Mouse (Mus musculus): Measurements from ENCODE around the gene Wdr48. TPM values are rescaled to one million over a fixed set of nuclear protein-coding genes. Genes with fewer than 3 reads are reported as not detected.

Gene Wdr48
- polyA plus RNA-seq, 1 experiment: 90.5 TPM

- H3K4me1 ChIP-seq (replicated peaks; ENCODE audit: control insufficient read depth, insufficient read depth, low read length): peaks cover 38% of the 10 kb centered on the region
- peaks cover 46% of the 10 kb centered on the region for H3K36me3 ChIP-seq (ENCODE audit: control insufficient read depth, insufficient read depth, low read length)
- 97% methylated on average over 4 of the region's 4 CpGs for WGBS
- no peak for DNase-seq
- no peak overlapping the region for H3K27ac ChIP-seq (ENCODE audit: control insufficient read depth, insufficient read depth, low read length)
- H3K27me3 ChIP-seq (ENCODE audit: control insufficient read depth, insufficient read depth, low read length): no peaks in the 10 kb centered on the region
- H3K4me3 ChIP-seq (ENCODE audit: control insufficient read depth, insufficient read depth, low read length): no peak overlapping the region
- TF ChIP-seq CTCF (IDR thresholded peaks at IDR 0.05; ENCODE audit: borderline replicate concordance, control insufficient read depth, extremely low read depth, insufficient read depth, low read length, poor library complexity): no peak
- no peak for TF ChIP-seq POLR2A (IDR thresholded peaks at IDR 0.05; ENCODE audit: control insufficient read depth, extremely low read depth, insufficient read depth, low read length, poor library complexity)
These were observed 80.6 kb downstream of the Wdr48 start for GRCm38 (mm10) chr9:119975286-119975685.

Other genes starting within 250 kb of the Wdr48 start
- gene Scn10a, start 175.6 kb upstream of the Wdr48 start, polyA plus RNA-seq (2012; rRNA removed): 0.09 and 0.20 TPM in 2 replicates
- gene Scn11a, start 69.4 kb upstream of the Wdr48 start, polyA plus RNA-seq (2012; rRNA removed): 0.04 TPM in 1 of 2 replicates, not detected in the other
- 10.8 and 11.0 TPM in 2 replicates for gene Gorasp1, start 42.7 kb downstream of the Wdr48 start, polyA plus RNA-seq (2012; rRNA removed)
- gene Ttc21a, start 42.7 kb downstream of the Wdr48 start, polyA plus RNA-seq (2012; rRNA removed): 0.18 and 0.29 TPM in 2 replicates
- 283 and 325 TPM in 2 replicates for gene Csrnp1, start 89.8 kb downstream of the Wdr48 start, polyA plus RNA-seq (2012; rRNA removed)
- gene Xirp1, start 128.7 kb downstream of the Wdr48 start, polyA plus RNA-seq (2012; rRNA removed): 0.24 and 2.3 TPM in 2 replicates
- 5.1 and 7.5 TPM in 2 replicates for gene Cx3cr1, start 175.0 kb downstream of the Wdr48 start, polyA plus RNA-seq (2012; rRNA removed)
- gene Ccr8, start 197.2 kb downstream of the Wdr48 start, polyA plus RNA-seq (2012; rRNA removed): 19.2 and 21.0 TPM in 2 replicates
- gene Slc25a38, start 215.5 kb downstream of the Wdr48 start, polyA plus RNA-seq (2012; rRNA removed): 67.8 and 79.9 TPM in 2 replicates
- gene Rpsa, start 232.8 kb downstream of the Wdr48 start, polyA plus RNA-seq (2012; rRNA removed): 5,416 and 5,545 TPM in 2 replicates